Mouse (Mus musculus) cerebellum, adult 2 months (tissue): ENCODE measurements around the gene Gm49661.

Source experiments
- CTCF ChIP-seq: fragments of 200-500 bp; IDR thresholded peaks from 2 replicates; pipeline ENCODE4 v1.5.1; 2011; ENCODE audit warnings: low read depth, mild to moderate bottlenecking, control low read depth, low read length, moderate library complexity, borderline replicate concordance; ENCODE audit not compliant: insufficient read depth
- POLR2A ChIP-seq: fragments of 200-500 bp; IDR thresholded peaks from 2 replicates; pipeline ENCODE4 v1.6.1; 2011; ENCODE audit warnings: low read length, control low read depth, borderline replicate concordance; ENCODE audit not compliant: insufficient read depth

GRCm38 (mm10) chr8:84985684-84986378 lies 16.6 kb upstream of the Gm49661 start:
- no peak for TF ChIP-seq CTCF
- peak; percentile 97 for TF ChIP-seq POLR2A
